Comparison of ENCODE assay signal across 17 mouse cellular contexts in the genomic region with DNA sequence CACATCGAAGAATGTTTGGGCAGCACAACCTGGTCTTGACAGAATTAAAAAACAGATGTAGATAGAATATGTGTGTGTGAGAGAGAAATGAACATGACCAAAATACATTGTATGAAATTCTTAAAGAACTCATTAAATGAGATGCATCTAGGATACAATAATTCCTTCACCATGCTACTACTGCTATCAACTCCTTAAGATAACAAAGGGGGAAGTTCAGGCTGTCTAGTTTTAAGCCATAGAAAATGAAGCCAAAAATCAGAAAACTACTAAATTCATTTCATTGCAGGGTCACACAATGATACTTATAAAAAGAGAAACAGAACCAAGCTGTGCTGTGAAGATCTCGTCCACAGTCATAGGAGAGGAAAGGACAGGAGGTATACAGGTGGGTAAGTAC.
"Had no signal": no experiment of that assay in that cellular context is flagged by ENCODE, and none has a peak within 500 bp of the region (broad histone marks: within the 10 kb centered on the region; RNA-seq: fewer than 3 reads in every experiment).

No protein-coding gene starts in this region.

- DNase-seq: retina, postnatal 1 day; right cerebral cortex, adult 18-20 months; right cerebral cortex, postnatal 14 days; right cerebral cortex, postnatal 25 days; right cerebral cortex, postnatal 4 days; spleen, adult 18-20 months; thymus, adult 18-20 months; thymus, adult 2 months; thymus, postnatal 14 days; thymus, postnatal 25 days; thymus, postnatal 36 days; thymus, postnatal 4 days had no signal

- H3K4me3 ChIP-seq: neural tube, embryonic 12.5 days; neural tube, embryonic 13.5 days; neural tube, embryonic 15.5 days; stomach, embryonic 15.5 days had no signal

- H3K27me3 ChIP-seq: neural tube, embryonic 12.5 days; neural tube, embryonic 13.5 days; neural tube, embryonic 15.5 days; stomach, embryonic 15.5 days had no signal

- H3K4me1 ChIP-seq: neural tube, embryonic 12.5 days; neural tube, embryonic 15.5 days; stomach, embryonic 15.5 days had no signal

- H3K4me2 ChIP-seq: neural tube, embryonic 12.5 days; neural tube, embryonic 13.5 days; neural tube, embryonic 15.5 days; stomach, embryonic 15.5 days had no signal

- H3K27ac ChIP-seq: neural tube, embryonic 12.5 days; neural tube, embryonic 13.5 days; neural tube, embryonic 15.5 days; stomach, embryonic 15.5 days; stomach, postnatal 0 days had no signal

- H3K9ac ChIP-seq: neural tube, embryonic 12.5 days; neural tube, embryonic 13.5 days; neural tube, embryonic 15.5 days; stomach, embryonic 15.5 days had no signal

- H3K9me3 ChIP-seq: neural tube, embryonic 12.5 days; neural tube, embryonic 13.5 days; neural tube, embryonic 15.5 days; stomach, embryonic 15.5 days had no signal
